Mouse (Mus musculus): ENCODE results near the gene Tpi1. TPM values are rescaled to one million over a fixed set of nuclear protein-coding genes. Genes with fewer than 3 reads are reported as not detected.

Gene Tpi1
- polyA plus RNA-seq, 1 experiment from 2014 or later, result 187 TPM

DNA sequence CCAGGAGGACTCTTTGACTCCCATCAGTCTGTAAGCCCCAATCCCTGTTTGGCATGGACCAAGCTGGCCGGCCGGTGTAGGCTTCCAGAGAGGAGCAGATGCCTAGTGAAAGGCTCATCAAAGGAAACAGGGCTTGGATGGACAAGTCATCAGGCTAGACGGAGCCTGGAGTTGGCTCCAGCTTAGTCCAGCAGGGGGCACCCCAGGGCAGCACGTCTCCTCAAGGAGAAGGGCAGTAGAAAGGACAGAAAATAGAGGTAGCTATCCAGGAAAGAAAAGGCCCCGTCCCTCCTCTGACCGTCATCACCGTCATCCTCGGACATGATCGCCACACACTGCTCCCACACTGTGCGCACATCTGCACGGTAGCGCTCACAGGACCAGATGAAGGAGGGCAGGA is 45.6 kb upstream of the Tpi1 start:
- peak; percentile 85 for DNase-seq (ENCODE audit: low spot score)
- no peak overlapping the region for H3K9ac ChIP-seq (replicated peaks; ENCODE audit: low read depth)

DNA sequence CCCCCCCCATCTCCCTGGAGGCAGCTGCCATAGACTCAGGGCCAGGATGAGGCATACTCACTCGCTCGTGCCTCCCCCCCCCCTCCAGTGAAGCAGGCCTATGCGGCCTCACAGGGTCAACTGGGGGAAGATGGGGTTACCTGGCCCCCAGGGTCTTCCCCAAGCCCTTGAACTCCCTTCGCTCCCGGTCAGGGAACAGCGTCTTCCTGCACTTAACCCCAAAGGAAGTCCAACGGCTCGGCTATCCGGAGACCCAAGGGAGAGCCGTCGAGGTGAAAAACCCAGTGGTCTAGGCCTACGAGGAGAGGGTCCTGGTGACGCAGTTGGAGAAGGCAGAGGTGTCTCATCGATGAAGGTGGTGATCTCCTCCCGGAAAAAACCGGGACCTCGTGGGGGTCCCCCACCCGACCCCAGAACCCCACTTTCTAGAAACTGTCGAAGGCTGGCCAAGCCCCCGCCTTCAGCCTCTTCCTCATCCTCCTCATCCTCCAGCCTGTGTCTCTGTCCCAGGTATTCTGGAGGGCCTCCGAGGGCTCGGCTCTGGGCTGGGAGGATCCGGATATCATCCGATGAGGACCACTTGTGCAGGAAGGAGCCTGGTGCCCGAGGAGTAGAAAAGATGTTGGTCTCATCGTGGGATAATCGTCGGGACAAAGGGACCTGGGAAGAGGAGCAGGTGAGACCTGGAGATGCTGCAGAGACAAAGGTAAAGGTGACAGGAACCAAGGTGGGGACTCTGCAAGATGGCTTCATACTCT is 44.6 kb upstream of the Tpi1 start:
- Histone ChIP-seq H3K27ac (ENCODE audit: low read length) (no peak overlapping the region), H3K4me3 (ENCODE audit: low read depth, low read length) (no peak overlapping the region), H3K36me3 (ENCODE audit: insufficient read depth, low read length) (no peaks in the 10 kb centered on the region), H3K9ac (replicated peaks; ENCODE audit: low read depth) (no peak overlapping the region), H3K27me3 (replicated peaks; ENCODE audit: insufficient read depth, low read length) (peaks cover 22% of the 10 kb centered on the region), H3K4me2 (replicated peaks; ENCODE audit: low read depth, low read length) (no peak overlapping the region), H3K9me3 (ENCODE audit: low read length) (no peaks in the 10 kb centered on the region), H3K4me1 (ENCODE audit: insufficient read depth, low read depth, low read length) (0 out of 2 replicates have a peak, but pooled peaks cover 2% of the 10 kb centered on the region)
- WGBS, result 65% methylated on average over 25 of the region's 28 CpGs
- no peak for ATAC-seq
- DNase-seq (ENCODE audit: low spot score), result no peak
- no peak for TF ChIP-seq EP300 (IDR thresholded peaks at IDR 0.05)
- no peak for TF ChIP-seq CTCF (IDR thresholded peaks at IDR 0.05)

More for the DNA sequence above, 45.6 kb upstream of the Tpi1 start:
- Histone ChIP-seq H3K4me2 (replicated peaks; ENCODE audit: low read depth, low read length) (no peak overlapping the region), H3K27me3 (replicated peaks; ENCODE audit: insufficient read depth, low read length) (peaks cover 22% of the 10 kb centered on the region), H3K27ac (ENCODE audit: low read length) (no peak overlapping the region), H3K9me3 (ENCODE audit: low read length) (no peaks in the 10 kb centered on the region), H3K4me3 (ENCODE audit: low read depth, low read length) (no peak overlapping the region), H3K4me1 (ENCODE audit: insufficient read depth, low read depth, low read length) (0 out of 2 replicates have a peak, but pooled peaks cover 3% of the 10 kb centered on the region), H3K36me3 (ENCODE audit: insufficient read depth, low read length) (no peaks in the 10 kb centered on the region)
- peak; percentile 43 for ATAC-seq
- 8% methylated on average over 11 of the region's 12 CpGs for WGBS
- TF ChIP-seq EP300 (IDR thresholded peaks at IDR 0.05), result no peak
- peak; percentile 92 for TF ChIP-seq CTCF (IDR thresholded peaks at IDR 0.05)

DNA sequence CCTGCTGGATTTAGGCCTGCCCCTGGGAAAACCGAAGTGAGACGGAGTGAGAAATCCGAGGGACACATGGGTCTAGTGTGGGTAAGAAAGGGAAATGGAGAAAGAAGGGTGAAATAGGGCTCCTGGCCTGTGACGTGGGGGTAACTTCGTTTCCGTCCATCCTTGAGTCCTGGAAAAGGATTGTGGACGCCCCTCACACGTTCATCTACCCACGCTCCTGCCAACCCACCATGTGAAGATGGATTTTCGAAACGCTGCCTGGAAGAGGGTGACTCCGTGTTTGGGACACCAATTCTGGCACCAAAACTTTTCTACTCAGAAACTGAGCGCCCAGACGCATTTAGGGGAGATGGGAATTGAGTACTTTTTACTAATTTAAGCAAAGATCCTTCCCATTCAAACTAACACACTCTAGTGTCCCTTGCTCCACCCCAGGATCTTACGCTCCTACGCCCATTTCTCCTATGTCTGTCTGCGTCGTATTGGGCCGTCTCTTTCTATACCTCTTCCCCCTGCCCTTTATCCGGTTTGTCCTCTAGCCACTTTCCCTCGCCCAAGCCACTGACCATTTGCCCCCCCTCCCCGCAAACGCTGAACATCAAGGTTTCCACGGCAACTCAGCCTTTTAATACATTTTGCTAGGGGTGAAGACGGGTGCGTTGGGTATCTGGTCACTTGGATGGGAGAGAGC is 43.9 kb upstream of the Tpi1 start:
- no peaks in the 10 kb centered on the region for H3K9me3 ChIP-seq (ENCODE audit: low read length)
- peak overlapping the region; percentile 66 for H3K4me3 ChIP-seq (ENCODE audit: low read depth, low read length)
- peak overlapping the region; percentile 98 for H3K4me2 ChIP-seq (replicated peaks; ENCODE audit: low read depth, low read length)
- peaks cover 18% of the 10 kb centered on the region for H3K27me3 ChIP-seq (replicated peaks; ENCODE audit: insufficient read depth, low read length)
- no peak for DNase-seq (ENCODE audit: low spot score)
- no peaks in the 10 kb centered on the region for H3K4me1 ChIP-seq (ENCODE audit: insufficient read depth, low read depth, low read length)
- TF ChIP-seq CTCF (IDR thresholded peaks at IDR 0.05), result no peak
- TF ChIP-seq EP300 (IDR thresholded peaks at IDR 0.05), result no peak
- H3K36me3 ChIP-seq (ENCODE audit: insufficient read depth, low read length), result no peaks in the 10 kb centered on the region
- 0 out of 2 replicates have a peak overlapping the region, but pooled peaks have one; percentile 58 for H3K9ac ChIP-seq (replicated peaks; ENCODE audit: low read depth)
- 21% methylated on average over 26 of the region's 26 CpGs for WGBS
- ATAC-seq, result no peak
- H3K27ac ChIP-seq (ENCODE audit: low read length), result no peak overlapping the region

DNA sequence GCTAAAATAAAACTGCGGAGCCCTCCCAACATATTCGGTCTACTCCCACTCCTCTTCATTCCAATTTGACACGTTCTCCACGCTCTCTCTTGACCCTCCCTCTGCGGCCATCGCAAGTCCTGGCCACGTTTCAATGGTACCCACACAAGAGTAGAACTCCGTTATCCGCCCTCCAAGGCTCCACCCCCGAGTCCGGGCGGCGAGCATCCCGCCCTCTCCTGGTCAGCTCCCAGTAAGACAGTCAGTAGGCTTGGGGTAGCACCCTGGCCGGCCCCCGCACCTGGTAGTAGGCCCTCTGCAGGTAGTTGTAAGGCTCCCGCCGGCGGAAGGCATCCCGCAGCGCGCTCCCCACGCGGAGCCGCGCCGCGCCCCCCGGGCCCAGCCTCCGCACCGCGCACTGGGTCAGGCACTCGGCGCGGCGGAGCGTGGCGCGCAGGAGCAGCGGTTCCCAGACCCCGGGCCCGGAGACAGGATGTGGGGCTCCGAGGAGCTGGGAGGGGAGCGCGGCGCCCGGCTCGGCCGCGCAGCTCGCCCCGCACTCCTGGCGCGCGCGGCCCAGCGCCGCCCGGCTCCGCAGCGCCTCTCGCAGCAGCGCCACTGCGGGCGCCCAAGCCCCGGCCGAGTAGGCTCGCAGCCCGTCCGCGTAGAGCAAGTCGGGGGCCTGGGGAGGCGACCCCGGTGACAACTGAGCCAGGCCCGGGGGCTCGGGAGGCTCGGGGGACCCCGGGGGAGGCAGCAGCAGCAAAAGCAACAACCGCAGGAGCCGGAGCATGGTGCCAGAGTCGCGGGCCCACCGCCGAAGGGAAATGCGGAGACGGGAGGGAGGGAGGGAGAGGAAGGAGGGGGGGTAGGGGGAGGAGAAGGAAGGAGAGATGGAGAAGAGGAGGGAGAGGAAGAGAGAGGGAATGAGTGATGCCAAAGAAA is 43.1 kb upstream of the Tpi1 start, which contains the start of gene P3h3:
Gene P3h3 (minus strand): TSS at position 837 of the 924 bp plus-strand sequence.
- Histone ChIP-seq H3K27ac (ENCODE audit: low read length) (peak within 1 kb of the TSS; percentile 59), H3K4me1 (ENCODE audit: insufficient read depth, low read depth, low read length) (no peaks in the 10 kb centered on the region), H3K4me3 (ENCODE audit: low read depth, low read length) (peak within 1 kb of the TSS; percentile 66), H3K9ac (replicated peaks; ENCODE audit: low read depth) (peak within 1 kb of the TSS; percentile 58), H3K4me2 (replicated peaks; ENCODE audit: low read depth, low read length) (peak within 1 kb of the TSS; percentile 98), H3K27me3 (replicated peaks; ENCODE audit: insufficient read depth, low read length) (peaks cover 12% of the 10 kb centered on the region; the same call in 1 of the 2 replicates), H3K9me3 (ENCODE audit: low read length) (no peaks in the 10 kb centered on the region), H3K36me3 (ENCODE audit: insufficient read depth, low read length) (no peaks in the 10 kb centered on the region)
- no peak for TF ChIP-seq EP300 (IDR thresholded peaks at IDR 0.05)
- TF ChIP-seq CTCF (IDR thresholded peaks at IDR 0.05), result peak; percentile 76
- peak; percentile 79 for ATAC-seq
- DNase-seq (ENCODE audit: low spot score), result peak; percentile 80
- 1% methylated on average over 61 of the region's 86 CpGs for WGBS

- DNase-seq (ENCODE audit: low spot score) (no peak), ATAC-seq (no peak)
- 0 out of 2 replicates have a peak overlapping the region, but pooled peaks have one; percentile 66 for H3K4me3 ChIP-seq (ENCODE audit: low read depth, low read length)
- no peaks in the 10 kb centered on the region for H3K9me3 ChIP-seq (ENCODE audit: low read length)
- TF ChIP-seq EP300 (IDR thresholded peaks at IDR 0.05) (no peak), CTCF (IDR thresholded peaks at IDR 0.05) (no peak)
- H3K4me1 ChIP-seq (ENCODE audit: insufficient read depth, low read depth, low read length), result no peaks in the 10 kb centered on the region
- H3K9ac ChIP-seq (replicated peaks; ENCODE audit: low read depth), result no peak overlapping the region
- peaks cover 9% of the 10 kb centered on the region; the same call in 1 of the 2 replicates for H3K27me3 ChIP-seq (replicated peaks; ENCODE audit: insufficient read depth, low read length)
- H3K4me2 ChIP-seq (replicated peaks; ENCODE audit: low read depth, low read length), result peak overlapping the region; percentile 98
- 13% methylated on average over 14 of the region's 14 CpGs for WGBS
- no peaks in the 10 kb centered on the region for H3K36me3 ChIP-seq (ENCODE audit: insufficient read depth, low read length)
- H3K27ac ChIP-seq (ENCODE audit: low read length), result no peak overlapping the region
Observed at GRCm38 (mm10) chr6:124856321-124856720, 42.2 kb upstream of the Tpi1 start.

All from lung, postnatal 0 days (tissue).